Mouse (Mus musculus): Measurements from ENCODE around the gene Krt77.

The Krt77 gene

DNA sequence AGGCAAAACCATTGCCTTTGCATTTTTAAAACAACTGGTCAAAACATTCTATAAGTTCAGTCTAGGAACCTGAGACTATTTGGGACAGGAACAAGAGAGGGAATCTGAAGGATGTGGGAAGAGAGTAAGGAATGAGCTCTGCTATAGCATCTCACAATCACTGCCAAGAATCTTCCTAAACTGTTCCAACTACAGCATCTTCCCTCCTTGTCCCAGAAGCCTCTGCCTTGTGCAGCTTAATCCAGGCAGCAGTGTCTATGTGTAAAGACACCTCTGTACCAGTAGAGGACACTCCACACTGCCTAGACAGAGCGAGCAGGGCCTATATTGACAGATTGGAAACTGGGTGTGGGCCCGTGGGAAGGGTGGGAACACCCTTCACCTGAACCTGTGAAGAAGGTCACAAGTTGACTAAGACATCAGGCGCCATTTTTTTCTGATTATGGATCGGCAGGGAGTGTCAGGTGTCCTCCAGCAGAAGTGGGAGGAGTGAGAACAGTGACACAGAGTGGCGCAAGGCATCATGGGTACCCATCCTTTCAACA, 34.6 kb downstream of the Krt77 start:
- no peak for DNase-seq (ENCODE audit: low read depth, low spot score)

GRCm38 (mm10) chr15:101833131-101833530, 36.4 kb downstream of the Krt77 start:
- no peak for DNase-seq (ENCODE audit: low read depth, low spot score)

DNA sequence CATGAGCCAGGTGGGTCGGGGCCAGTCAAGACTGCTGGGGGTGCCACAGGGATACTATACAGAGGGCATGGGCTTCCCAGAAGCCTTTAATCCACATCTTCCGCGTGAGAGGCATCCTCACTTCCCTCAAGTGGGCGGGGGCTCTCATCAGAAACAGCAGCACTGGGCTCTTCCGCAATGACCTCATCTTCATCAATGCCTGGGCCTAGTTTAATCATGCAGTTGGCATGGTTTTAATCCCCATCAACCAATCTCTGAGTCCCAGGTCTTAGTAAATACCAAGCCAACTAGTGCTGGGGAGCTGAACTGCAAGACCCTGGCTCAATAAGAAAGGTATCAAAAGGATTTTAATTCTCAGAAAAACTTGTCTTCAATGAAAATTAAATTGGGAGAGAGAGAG, 40.1 kb downstream of the Krt77 start:
- no peak for DNase-seq (ENCODE audit: low read depth, low spot score)

- no peak for DNase-seq (ENCODE audit: low read depth, low spot score)
These were observed 47.7 kb downstream of the Krt77 start for GRCm38 (mm10) chr15:101821786-101822185.

GRCm38 (mm10) chr15:101817875-101818274, 51.6 kb downstream of the Krt77 start, which contains the start of gene Krt2:
Krt2 (minus strand) TSS chr15:101818169.
- DNase-seq (ENCODE audit: low read depth, low spot score): no peak

Measured in CD4-positive helper T cell, adult 2 months (primary cell).